Mouse (Mus musculus) small intestine, adult 2 months (tissue): ENCODE measurements around the gene Zfyve1.

Experiments used
- CTCF ChIP-seq: fragments of 200-500 bp; IDR thresholded peaks from 2 replicates; pipeline ENCODE4 v1.5.1; 2012; ENCODE audit warnings: low read depth, mild to moderate bottlenecking, control low read depth, inconsistent platforms, low read length, moderate library complexity, mixed read lengths; ENCODE audit not compliant: insufficient replicate concordance, insufficient read length; ENCODE audit errors: extremely low read depth
- POLR2A ChIP-seq: fragments of 200-500 bp; IDR thresholded peaks from 2 replicates; pipeline ENCODE4 v1.6.1; 2012; ENCODE audit warnings: low read depth, mild to moderate bottlenecking, control low read depth, inconsistent platforms, low read length, moderate library complexity

- TF ChIP-seq CTCF (no peak), POLR2A (no peak)
These were observed 10.4 kb downstream of the Zfyve1 start for GRCm38 (mm10) chr12:83586628-83587027.
